Mouse (Mus musculus): ENCODE measurements around the gene Wdr11. TPM values are rescaled to one million over a fixed set of nuclear protein-coding genes. Genes with fewer than 3 reads are reported as not detected.

Gene Wdr11
- total RNA-seq (2021), result 10 to 100 TPM; 45.3 to 48.5 TPM
- long read RNA-seq, full-length matches to known transcripts, result 10 of 14 reads
- long read RNA-seq, partial matches to known transcripts, result 0 of 14 reads
- long read RNA-seq, other reads (novel, unspliced or antisense), result 4 of 14 reads

- peak; percentile 82 to 86 for DNase-seq (ENCODE audit: low spot score in 2 of 2)
Observed at GRCm38 (mm10) chr7:129591371-129592131, at the start of gene Wdr11. Wdr11 (plus strand) TSS chr7:129591863.

GRCm38 (mm10) chr7:129567541-129567940, 24.1 kb upstream of the Wdr11 start:
- DNase-seq (ENCODE audit: low spot score in 2 of 2), result no peak

- no peak for DNase-seq (ENCODE audit: low spot score in 2 of 2)
Observed at GRCm38 (mm10) chr7:129568338-129568737, 23.3 kb upstream of the Wdr11 start.

- no peak for DNase-seq (ENCODE audit: low spot score in 2 of 2)
Observed at GRCm38 (mm10) chr7:129574471-129574870, 17.2 kb upstream of the Wdr11 start.

- DNase-seq (ENCODE audit: low spot score in 2 of 2), result peak in 1 of 2 experiments; percentile 33
Observed at GRCm38 (mm10) chr7:129575110-129575784, 16.4 kb upstream of the Wdr11 start.

GRCm38 (mm10) chr7:129592132-129592745, 576 bp downstream of the Wdr11 start:
- no peak for DNase-seq (ENCODE audit: low spot score in 2 of 2)

- DNase-seq (ENCODE audit: low spot score in 2 of 2), result no peak
Observed at GRCm38 (mm10) chr7:129597186-129597585, 5.5 kb downstream of the Wdr11 start.

GRCm38 (mm10) chr7:129606291-129606690, 14.6 kb downstream of the Wdr11 start:
- DNase-seq (ENCODE audit: low spot score in 2 of 2), result no peak

- no peak for DNase-seq (ENCODE audit: low spot score in 2 of 2)
Observed at GRCm38 (mm10) chr7:129621141-129621540, 29.5 kb downstream of the Wdr11 start.

- no peak for DNase-seq (ENCODE audit: low spot score in 2 of 2)
Observed at GRCm38 (mm10) chr7:129630351-129630750, 38.7 kb downstream of the Wdr11 start.

- no peak for DNase-seq (ENCODE audit: low spot score in 2 of 2)
Observed at GRCm38 (mm10) chr7:129631453-129631852, 39.8 kb downstream of the Wdr11 start.

GRCm38 (mm10) chr7:129635898-129636640, 44.4 kb downstream of the Wdr11 start:
- no peak for DNase-seq (ENCODE audit: low spot score in 2 of 2)

GRCm38 (mm10) chr7:129636992-129637391, 45.3 kb downstream of the Wdr11 start:
- no peak for DNase-seq (ENCODE audit: low spot score in 2 of 2)

GRCm38 (mm10) chr7:129637906-129638475, 46.3 kb downstream of the Wdr11 start:
- DNase-seq (ENCODE audit: low spot score in 2 of 2), result no peak

- no peak for DNase-seq (ENCODE audit: low spot score in 2 of 2)
Observed at GRCm38 (mm10) chr7:129639006-129639405, 47.3 kb downstream of the Wdr11 start.

GRCm38 (mm10) chr7:129639833-129640232, 48.2 kb downstream of the Wdr11 start:
- no peak for DNase-seq (ENCODE audit: low spot score in 2 of 2)

GRCm38 (mm10) chr7:129643290-129643689, 51.6 kb downstream of the Wdr11 start:
- no peak for DNase-seq (ENCODE audit: low spot score in 2 of 2)

- DNase-seq (ENCODE audit: low spot score in 2 of 2), result no peak
Observed at GRCm38 (mm10) chr7:129647798-129648197, 56.1 kb downstream of the Wdr11 start.

- DNase-seq (ENCODE audit: low spot score in 2 of 2), result peak; percentile 94 to 96
Observed at GRCm38 (mm10) chr7:129648938-129649337, 57.3 kb downstream of the Wdr11 start.

- DNase-seq (ENCODE audit: low spot score in 2 of 2), result no peak
Observed at GRCm38 (mm10) chr7:129650717-129651116, 59.1 kb downstream of the Wdr11 start.

- DNase-seq (ENCODE audit: low spot score in 2 of 2), result no peak
Observed at GRCm38 (mm10) chr7:129651781-129652180, 60.1 kb downstream of the Wdr11 start.

All from layer of hippocampus, postnatal 10 days (tissue).